Mouse (Mus musculus) pancreas, adult 10 weeks (tissue): ENCODE data around the gene Cdc37. TPM values are rescaled to one million over a fixed set of nuclear protein-coding genes. Genes with fewer than 3 reads are reported as not detected.

Source experiments
- polyA plus RNA-seq: library from polyadenylated mRNA; stranded (reverse); fragments of 350-450 nt; fragmentation: Illumina TruSeq; extraction: RNeasy Lipid Tissue Mini Kit (QIAGEN cat#74804); gene quantifications from one replicate; pipeline ENCODE4 v1.2.3, GENCODE M21; 2015; ENCODE audit warnings: low read depth, low replicate concordance; ENCODE audit not compliant: insufficient read depth

The Cdc37 gene
- 23.2 TPM for polyA plus RNA-seq

GRCm38 (mm10) chr9:21149654-21150419 lies at the start of gene Cdc37:
Gene Cdc37 (minus strand): TSS chr9:21149982.

GRCm38 (mm10) chr9:21165041-21165951 lies 15.5 kb upstream of the Cdc37 start, which contains the start of gene Pde4a:
Gene Pde4a (plus strand): TSS chr9:21165714.

GRCm38 (mm10) chr9:21131059-21131956 lies 18.5 kb downstream of the Cdc37 start, which contains the start of gene Tyk2:
Gene Tyk2 (minus strand): TSS chr9:21131243.

GRCm38 (mm10) chr9:21091707-21092320 lies 58.0 kb downstream of the Cdc37 start, which contains the start of the genes Gm38431 and Raver1:
Gene Gm38431 (minus strand): TSS chr9:21091997.
Gene Raver1 (minus strand): TSS chr9:21092008.

Other genes with a start within 250 kb of the Cdc37 start
- 4.3 TPM for gene Dnmt1, start 190.1 kb downstream of the Cdc37 start, polyA plus RNA-seq
- 3.5 TPM for gene S1pr2, start 173.2 kb downstream of the Cdc37 start, polyA plus RNA-seq
- gene Mrpl4, start 147.2 kb downstream of the Cdc37 start, polyA plus RNA-seq: 13.8 TPM
- gene Icam1, start 134.0 kb downstream of the Cdc37 start, polyA plus RNA-seq: 7.2 TPM
- gene Icam4, start 120.6 kb downstream of the Cdc37 start, polyA plus RNA-seq: not detected
- gene Icam5, start 117.9 kb downstream of the Cdc37 start, polyA plus RNA-seq: not detected
- not detected for gene Zglp1, start 82.9 kb downstream of the Cdc37 start, polyA plus RNA-seq
- gene Gm49373, start 76.9 kb downstream of the Cdc37 start, polyA plus RNA-seq: 0.74 TPM
- 12.7 TPM for gene Fdx1l, start 76.4 kb downstream of the Cdc37 start, polyA plus RNA-seq
- 4.2 TPM for gene Gm38431, start 58.0 kb downstream of the Cdc37 start, polyA plus RNA-seq
- 4.9 TPM for gene Raver1, start 58.0 kb downstream of the Cdc37 start, polyA plus RNA-seq
- 6.1 TPM for gene Tyk2, start 18.7 kb downstream of the Cdc37 start, polyA plus RNA-seq
- 12.9 TPM for gene Pde4a, start 15.7 kb upstream of the Cdc37 start, polyA plus RNA-seq
- 10.2 TPM for gene Keap1, start 89.4 kb upstream of the Cdc37 start, polyA plus RNA-seq
- not detected for gene S1pr5, start 98.5 kb upstream of the Cdc37 start, polyA plus RNA-seq
- 5.9 TPM for gene Atg4d, start 115.3 kb upstream of the Cdc37 start, polyA plus RNA-seq
- gene Kri1, start 138.0 kb upstream of the Cdc37 start, polyA plus RNA-seq: 14.5 TPM
- gene Cdkn2d, start 141.4 kb upstream of the Cdc37 start, polyA plus RNA-seq: 5.5 TPM
- gene Ap1m2, start 162.4 kb upstream of the Cdc37 start, polyA plus RNA-seq: 11.4 TPM
- 16.7 TPM for gene Slc44a2, start 170.7 kb upstream of the Cdc37 start, polyA plus RNA-seq
- gene Ilf3, start 217.9 kb upstream of the Cdc37 start, polyA plus RNA-seq: 18.0 TPM